Mouse (Mus musculus): ENCODE measurements at regions not wholly inside any gene's neighbourhood (a gene's known extent, or its start where the extent isn't known, plus 50 kb on each side); places are given as distances from the start of the nearest gene placed in this dataset.

- no peaks in the 10 kb centered on the region for H3K4me1 ChIP-seq (ENCODE audit: control insufficient read depth, insufficient read depth, low read length)
- no peak overlapping the region for H3K27ac ChIP-seq (ENCODE audit: insufficient read depth, low read length)
- H3K4me3 ChIP-seq (ENCODE audit: insufficient read depth, low read length), result no peak overlapping the region
- no peak for TF ChIP-seq POLR2A (IDR thresholded peaks at IDR 0.05; ENCODE audit: low read depth, low read length)
- no peak for TF ChIP-seq CTCF (IDR thresholded peaks at IDR 0.05; ENCODE audit: borderline replicate concordance, insufficient read depth, low read length)
These were observed 59.6 kb upstream of the Spin1 start for GRCm38 (mm10) chr13:51041121-51041520.

- no peak overlapping the region for H3K27ac ChIP-seq (ENCODE audit: insufficient read depth, low read length)
- no peak for TF ChIP-seq CTCF (IDR thresholded peaks at IDR 0.05; ENCODE audit: borderline replicate concordance, insufficient read depth, low read length)
- no peak for TF ChIP-seq POLR2A (IDR thresholded peaks at IDR 0.05; ENCODE audit: low read depth, low read length)
- no peaks in the 10 kb centered on the region for H3K4me1 ChIP-seq (ENCODE audit: control insufficient read depth, insufficient read depth, low read length)
- H3K4me3 ChIP-seq (ENCODE audit: insufficient read depth, low read length), result no peak overlapping the region
These were observed 57.7 kb upstream of the Spin1 start for GRCm38 (mm10) chr13:51042881-51043402.
